Mouse (Mus musculus) lung, postnatal 14 days (tissue): ENCODE measurements at regions not wholly inside any gene's neighbourhood (a gene's known extent, or its start where the extent isn't known, plus 50 kb on each side); places are given as distances from the start of the nearest gene placed in this dataset.

Experiments used
- DNase-seq: peaks from one replicate; pipeline ENCODE4 v3.0.0; 2021

- no peak for DNase-seq
These were observed 225.4 kb upstream of the Galnt5 start for GRCm38 (mm10) chr2:57772315-57772714.

DNA sequence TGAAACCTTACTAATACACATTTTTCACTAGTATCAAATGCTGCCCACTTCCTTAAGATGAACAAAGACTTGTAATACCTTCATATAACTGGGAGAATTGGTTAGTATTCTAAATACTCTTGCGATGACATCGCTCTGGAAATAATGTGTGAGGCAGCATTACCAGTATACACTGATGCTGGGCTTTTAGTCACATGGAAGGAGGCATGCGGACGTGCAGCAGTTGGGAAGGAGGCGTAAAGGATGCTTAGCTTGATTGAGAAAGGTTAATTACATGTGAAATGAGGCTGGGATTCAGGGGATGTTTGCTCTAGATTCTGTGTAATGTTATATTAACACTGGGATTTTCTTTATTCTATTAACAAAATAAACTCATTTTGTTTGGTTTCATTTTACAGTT, 221.5 kb upstream of the Galnt5 start:
- DNase-seq: no peak

GRCm38 (mm10) chr2:57780836-57781235, 216.8 kb upstream of the Galnt5 start:
- DNase-seq: no peak

- no peak for DNase-seq
These were observed 204.0 kb upstream of the Galnt5 start for GRCm38 (mm10) chr2:57793519-57794296.

DNA sequence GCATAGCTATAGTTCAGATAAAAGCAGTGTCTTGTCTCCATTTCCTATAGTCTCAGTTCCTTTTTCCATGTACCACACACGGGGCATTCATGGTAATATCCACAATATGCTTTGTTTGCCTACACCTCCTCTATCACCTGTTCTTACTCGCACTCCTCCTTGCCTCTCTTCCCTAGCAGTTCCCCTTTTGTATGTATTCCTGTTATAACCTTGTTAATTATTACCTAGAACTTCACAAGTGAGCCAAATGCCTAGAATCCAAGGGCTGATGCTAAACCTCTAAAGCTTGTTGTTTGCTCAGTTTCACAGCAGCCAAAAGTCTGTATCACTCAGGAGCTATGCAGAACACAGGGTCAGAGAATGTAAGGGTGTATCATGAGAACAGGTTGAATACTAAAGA, 198.4 kb upstream of the Galnt5 start:
- no peak for DNase-seq

DNA sequence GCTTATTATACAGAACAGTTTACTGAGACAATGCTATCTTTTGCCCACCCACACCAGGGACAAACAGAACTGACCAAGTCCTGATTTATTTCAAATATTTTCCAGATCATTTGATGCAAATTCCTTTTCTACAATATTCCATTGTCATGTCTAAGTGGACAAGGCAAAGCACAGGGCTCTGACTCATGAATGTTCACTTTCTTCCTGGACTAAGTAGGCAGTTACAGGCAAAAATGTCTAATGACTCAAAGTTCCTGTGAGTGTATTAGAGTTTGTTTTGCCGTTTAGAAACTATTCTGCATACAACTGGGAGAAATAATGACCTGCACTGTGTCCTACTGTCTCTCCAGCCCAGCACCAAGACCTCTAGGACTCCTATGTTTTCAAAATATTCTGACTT, 189.8 kb upstream of the Galnt5 start:
- no peak for DNase-seq

DNA sequence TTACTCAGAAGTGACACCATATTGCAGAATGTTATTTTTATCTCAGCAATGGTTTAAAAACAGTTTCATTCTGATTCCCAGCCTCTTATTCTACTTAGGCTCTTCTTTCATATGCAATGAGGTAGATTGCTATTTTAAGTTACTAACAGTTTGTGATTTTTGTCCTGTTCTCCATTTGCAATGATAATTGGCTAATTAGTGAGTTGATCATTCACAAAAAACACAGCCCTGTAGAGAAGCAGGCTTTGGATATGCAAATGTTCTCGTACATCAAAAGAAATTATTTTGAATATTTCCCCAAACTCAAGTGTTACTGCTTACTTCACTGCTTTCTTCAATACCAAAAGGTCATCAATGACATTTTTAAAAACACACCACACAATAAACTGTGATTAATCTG, 184.7 kb upstream of the Galnt5 start:
- DNase-seq: no peak

DNA sequence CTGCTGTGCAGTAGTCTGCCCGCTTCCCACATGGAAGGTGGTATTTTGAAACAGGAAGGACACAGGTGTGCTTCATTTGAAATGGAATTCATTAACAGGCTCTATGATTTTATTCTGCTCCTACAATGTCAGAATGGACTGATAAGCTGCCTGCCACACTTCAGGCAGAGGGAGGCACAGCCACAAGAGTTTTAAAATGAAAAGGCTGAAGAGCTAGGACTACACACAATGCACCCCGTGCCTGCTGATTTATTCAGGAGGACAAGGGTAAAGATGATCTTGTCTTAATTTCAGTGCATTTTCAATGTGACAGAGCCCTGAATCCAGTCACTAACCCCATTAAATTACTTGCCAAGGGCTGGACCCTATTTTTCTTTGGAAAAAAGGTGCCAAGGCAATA, 177.3 kb upstream of the Galnt5 start:
- DNase-seq: no peak

GRCm38 (mm10) chr2:57820923-57821322, 176.8 kb upstream of the Galnt5 start:
- no peak for DNase-seq

DNA sequence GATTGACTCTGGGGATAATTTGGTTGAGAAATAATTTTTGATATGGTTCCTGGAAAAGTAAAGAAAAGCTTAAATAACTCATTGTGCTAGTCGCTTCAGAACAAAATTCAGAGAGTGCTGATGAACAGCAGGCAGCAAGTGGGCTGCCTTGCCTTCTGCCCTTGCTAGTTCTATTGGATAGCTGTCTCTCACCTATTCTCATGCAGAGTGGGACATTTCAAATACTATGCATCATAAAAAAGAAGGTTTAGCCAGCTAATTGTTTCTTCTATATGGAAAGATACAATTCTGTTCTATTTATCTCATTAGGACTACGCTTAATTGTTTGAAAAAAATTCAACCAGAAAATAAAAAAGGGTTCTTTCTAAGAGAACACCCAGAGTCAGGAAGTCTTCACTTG, 169.4 kb upstream of the Galnt5 start:
- no peak for DNase-seq

- peak; percentile 70 for DNase-seq
These were observed 164.9 kb upstream of the Galnt5 start for GRCm38 (mm10) chr2:57832565-57833355.

DNA sequence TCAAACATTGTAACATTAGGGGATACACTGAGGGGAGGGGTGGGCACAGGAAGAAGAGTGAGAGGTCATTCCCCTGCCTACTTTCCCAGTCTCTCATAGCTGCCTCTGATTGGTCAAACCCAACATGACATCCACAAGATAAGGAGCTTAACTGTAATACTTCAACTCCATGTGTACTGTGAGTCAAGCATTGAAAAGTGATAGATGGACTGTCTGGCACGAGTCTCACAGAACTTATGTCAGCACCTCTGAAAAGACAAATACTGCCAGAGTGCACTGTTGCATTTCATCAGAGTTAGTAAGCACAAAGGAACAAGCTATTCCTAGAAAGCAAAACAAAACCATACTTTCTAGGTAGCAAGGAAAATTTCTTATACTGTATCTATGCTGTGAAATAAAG, 152.5 kb upstream of the Galnt5 start:
- DNase-seq: no peak

GRCm38 (mm10) chr2:57847707-57848106, 150.0 kb upstream of the Galnt5 start:
- DNase-seq: peak; percentile 5

- no peak for DNase-seq
These were observed 148.2 kb upstream of the Galnt5 start for GRCm38 (mm10) chr2:57849338-57850057.

- DNase-seq: no peak
These were observed 147.7 kb upstream of the Galnt5 start for GRCm38 (mm10) chr2:57850058-57850400.

DNA sequence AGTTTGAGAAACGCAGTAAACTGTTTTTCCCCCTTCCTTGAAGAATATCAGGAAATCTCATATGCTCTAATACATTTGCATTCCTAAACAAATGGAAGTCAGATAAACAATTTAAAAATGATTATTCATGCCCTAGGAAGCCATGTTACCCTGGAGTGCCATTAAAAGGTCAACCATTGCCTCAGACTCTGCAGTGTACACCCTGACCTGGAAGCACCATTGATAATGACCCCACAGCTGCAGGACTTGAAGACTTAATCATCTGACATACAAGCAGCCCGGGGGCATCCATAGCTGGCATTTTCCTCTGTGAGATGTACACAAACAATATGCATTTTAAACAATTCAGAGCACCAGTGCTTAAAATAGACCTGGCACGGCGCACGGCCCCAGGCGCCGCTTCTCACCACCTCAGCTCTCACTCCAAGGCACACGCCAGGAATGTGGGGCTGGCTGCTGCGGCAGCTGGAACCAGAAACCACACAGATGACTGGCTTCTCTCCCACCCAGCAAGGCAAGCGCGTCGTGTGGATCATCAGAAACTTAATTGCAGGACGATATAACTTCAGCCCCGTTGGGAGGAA, 141.1 kb upstream of the Galnt5 start:
- peak; percentile 5 for DNase-seq

GRCm38 (mm10) chr2:57865289-57865688, 132.4 kb upstream of the Galnt5 start:
- no peak for DNase-seq

- no peak for DNase-seq
These were observed 129.6 kb upstream of the Galnt5 start for GRCm38 (mm10) chr2:57868046-57868445.

- no peak for DNase-seq
These were observed 97.5 kb upstream of the Galnt5 start for GRCm38 (mm10) chr2:57900168-57900567.

GRCm38 (mm10) chr2:57900580-57901247, 97.0 kb upstream of the Galnt5 start:
- DNase-seq: no peak

DNA sequence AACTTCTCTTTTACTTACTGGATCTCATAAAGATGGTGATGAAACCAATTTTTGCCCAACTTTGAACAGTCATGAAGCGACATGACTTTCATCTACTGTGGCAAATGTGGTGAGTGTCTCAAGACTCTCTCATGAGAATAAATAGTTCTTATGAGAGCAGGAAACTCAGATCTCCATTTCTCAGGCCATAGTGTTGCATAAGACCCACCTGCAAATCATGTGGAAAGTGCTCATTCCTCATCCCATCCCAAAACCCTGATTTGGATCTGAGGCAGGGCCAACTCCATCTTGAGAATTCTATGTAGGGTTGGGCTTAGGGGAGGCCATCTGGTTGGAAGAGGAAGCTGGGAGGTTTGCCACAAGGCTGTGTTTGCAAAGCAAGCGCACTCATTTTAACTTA, 92.5 kb upstream of the Galnt5 start:
- no peak for DNase-seq

DNA sequence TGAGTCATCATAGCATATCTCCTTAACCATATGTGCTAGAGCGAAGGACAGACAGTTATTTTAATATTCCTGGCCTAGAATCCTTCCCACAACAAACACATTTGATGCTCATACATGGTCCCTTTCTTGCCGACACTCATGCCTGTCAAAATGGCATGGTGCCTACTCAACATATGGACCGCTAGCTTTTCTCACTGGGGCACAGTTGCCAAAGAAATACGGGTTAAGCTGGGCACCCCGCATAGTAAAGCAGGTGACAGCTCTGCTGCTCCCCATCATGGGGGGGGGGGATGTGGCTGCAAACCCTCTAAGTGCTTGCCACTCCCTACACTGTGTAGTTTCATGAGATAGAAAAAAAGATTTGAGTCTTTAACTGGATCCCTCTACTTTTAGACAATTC, 90.7 kb upstream of the Galnt5 start:
- DNase-seq: no peak

GRCm38 (mm10) chr2:57909706-57910105, 88.0 kb upstream of the Galnt5 start:
- DNase-seq: no peak
